8 mouse cellular contexts compared by ENCODE assay signal in genomic region chr15:12739277-12740247, GRCm38 (mm10). TPM values are rescaled to one million over a fixed set of nuclear protein-coding genes. Genes with fewer than 3 reads are reported as not detected.
DNase-seq lines count a peak whose midpoint lies in the region; ATAC-seq and TF ChIP-seq lines count a peak whose summit lies in the region.

Gene Pdzd2 (minus strand): TSS chr15:12739924.

- TF ChIP-seq CTCF in E14TG2a.4 (conservative IDR thresholded peaks at IDR 0.05; ENCODE audit: low read length), result no peak

- no peaks in the 10 kb centered on the region for H3K9me3 ChIP-seq in E14TG2a.4 (ENCODE audit: low read length)
- H3K9me3 ChIP-seq in forebrain, embryonic 15.5 days, result no peaks in the 10 kb centered on the region
- 0 out of 2 replicates have a peak, but pooled peaks cover 3% of the 10 kb centered on the region for H3K9me3 ChIP-seq in liver, embryonic 13.5 days (replicated peaks)
- H3K9me3 ChIP-seq in neural tube, embryonic 13.5 days, result no peaks in the 10 kb centered on the region

- H3K27me3 ChIP-seq in E14TG2a.4 (ENCODE audit: insufficient read depth, low read length), result peaks cover 35% of the 10 kb centered on the region
- 0 out of 2 replicates have a peak, but pooled peaks cover 5% of the 10 kb centered on the region for H3K27me3 ChIP-seq in forebrain, embryonic 15.5 days
- H3K27me3 ChIP-seq in liver, embryonic 13.5 days, result peaks cover 56% of the 10 kb centered on the region
- peaks cover 34% of the 10 kb centered on the region for H3K27me3 ChIP-seq in neural tube, embryonic 13.5 days

- intact Hi-C loops in heart, postnatal 10 days (cut with DNase I), result loop anchor here (1.0 to 5.0 kb wide), 3 partner anchors 55 to 153 kb away; no protein-coding TSS in a partner anchor

- peak; percentile 90 to 92 for DNase-seq in cerebellum, adult 18-20 months
- DNase-seq in heart, postnatal 10 days, result peak; percentile 97 to 98
- peak; percentile 95 to 96 for DNase-seq in kidney, postnatal 36 days
- DNase-seq in liver, embryonic 13.5 days, result peak; percentile 70
- peak; percentile 97 for DNase-seq in telencephalon, adult 2 months (ENCODE audit: low read depth, low spot score)

- H3K4me2 ChIP-seq in forebrain, embryonic 15.5 days (replicated peaks), result peak within 1 kb of the TSS; percentile 84
- peak within 1 kb of the TSS; percentile 71 for H3K4me2 ChIP-seq in liver, embryonic 13.5 days
- H3K4me2 ChIP-seq in neural tube, embryonic 13.5 days, result peak within 1 kb of the TSS; percentile 78

- peak within 1 kb of the TSS; percentile 78 for H3K27ac ChIP-seq in forebrain, embryonic 15.5 days (replicated peaks)
- H3K27ac ChIP-seq in liver, embryonic 13.5 days, result no peak within 1 kb of the TSS
- H3K27ac ChIP-seq in neural tube, embryonic 13.5 days (replicated peaks), result peak within 1 kb of the TSS; percentile 74

- H3K4me3 ChIP-seq in E14TG2a.4 (replicated peaks; ENCODE audit: low read length), result peak within 1 kb of the TSS; percentile 92
- H3K4me3 ChIP-seq in forebrain, embryonic 15.5 days, result peak within 1 kb of the TSS; percentile 66
- peak within 1 kb of the TSS; percentile 57 for H3K4me3 ChIP-seq in liver, embryonic 13.5 days (replicated peaks)
- H3K4me3 ChIP-seq in neural tube, embryonic 13.5 days, result peak within 1 kb of the TSS; percentile 68

- peak; percentile 99 for ATAC-seq in forebrain, embryonic 15.5 days (replicated peaks)
- peak; percentile 89 for ATAC-seq in liver, embryonic 13.5 days (ENCODE audit: low read depth)
- ATAC-seq in neural tube, embryonic 13.5 days (ENCODE audit: low read depth), result peak; percentile 98

- peaks cover 55% of the 10 kb centered on the region for H3K4me1 ChIP-seq in E14TG2a.4 (replicated peaks; ENCODE audit: low read depth, low read length)
- peaks cover 17% of the 10 kb centered on the region for H3K4me1 ChIP-seq in forebrain, embryonic 15.5 days
- H3K4me1 ChIP-seq in liver, embryonic 13.5 days (replicated peaks), result peaks cover 27% of the 10 kb centered on the region
- H3K4me1 ChIP-seq in neural tube, embryonic 13.5 days (replicated peaks), result peaks cover 8% of the 10 kb centered on the region

- no peaks in the 10 kb centered on the region for H3K36me3 ChIP-seq in E14TG2a.4 (ENCODE audit: insufficient read depth, low read length)
- H3K36me3 ChIP-seq in forebrain, embryonic 15.5 days, result no peaks in the 10 kb centered on the region
- no peaks in the 10 kb centered on the region for H3K36me3 ChIP-seq in liver, embryonic 13.5 days
- no peaks in the 10 kb centered on the region for H3K36me3 ChIP-seq in neural tube, embryonic 13.5 days

- 0% methylated on average over 81 of the region's 83 CpGs for WGBS in forebrain, embryonic 15.5 days
- WGBS in liver, embryonic 13.5 days (ENCODE audit: insufficient replicate concordance), result 1% methylated on average over 83 of the region's 83 CpGs
- under 1% methylated on average over 70 of the region's 83 CpGs for WGBS in neural tube, embryonic 13.5 days

- H3K9ac ChIP-seq in forebrain, embryonic 15.5 days (replicated peaks), result peak within 1 kb of the TSS; percentile 60
- H3K9ac ChIP-seq in liver, embryonic 13.5 days, result no peak within 1 kb of the TSS
- peak within 1 kb of the TSS; percentile 73 for H3K9ac ChIP-seq in neural tube, embryonic 13.5 days

RNA-seq across cellular contexts. Expression of gene Pdzd2, which starts in this region (rescaled TPM):
- 9.2 and 10.3 TPM in 2 replicates for polyA plus RNA-seq in forebrain, embryonic 15.5 days (2015; fragmentation: Nextera tagmentation; extraction: Ambion mirVana)
- total RNA-seq in heart, postnatal 10 days (2021), result 100 to 1,000 TPM; 186 to 218 TPM
- polyA plus RNA-seq in liver, embryonic 13.5 days (2015; fragmentation: Nextera tagmentation; extraction: Ambion mirVana), result 1.4 and 1.5 TPM in 2 replicates
- 6.0 and 8.7 TPM in 2 replicates for polyA plus RNA-seq in neural tube, embryonic 13.5 days (2015; fragmentation: Nextera tagmentation; extraction: Ambion mirVana)
